Mouse (Mus musculus) cerebellum, adult 2 months (tissue): Measurements from ENCODE around the gene Rps16. TPM values are rescaled to one million over a fixed set of nuclear protein-coding genes. Genes with fewer than 3 reads are reported as not detected.

Source experiments
- DNase-seq, 2 experiments: peaks; one replicate each; pipeline ENCODE4 v3.0.0; 2021
- H3K27ac ChIP-seq: fragments of 200-500 bp; 2 replicates; pipeline ENCODE4 v1.5.1; 2012; ENCODE audit warnings: low read length, control low read depth, inconsistent platforms; ENCODE audit not compliant: insufficient read depth
- H3K27me3 ChIP-seq: fragments of 200-500 bp; 2 replicates; pipeline ENCODE4 v1.6.1; 2012; ENCODE audit warnings: inconsistent platforms, mild to moderate bottlenecking, low read length, moderate library complexity; ENCODE audit not compliant: control insufficient read depth, insufficient read depth
- H3K4me1 ChIP-seq: fragments of 200-500 bp; 2 replicates; pipeline ENCODE4 v1.6.1; 2011; ENCODE audit warnings: low read length; ENCODE audit not compliant: control insufficient read depth, insufficient read depth
- H3K4me3 ChIP-seq: fragments of 200-500 bp; replicated peaks from 2 replicates; pipeline ENCODE3; 2011; ENCODE audit warnings: mild to moderate bottlenecking, low read depth, low read length, control low read depth; ENCODE audit not compliant: insufficient read depth
- CTCF ChIP-seq: fragments of 200-500 bp; IDR thresholded peaks from 2 replicates; pipeline ENCODE4 v1.5.1; 2011; ENCODE audit warnings: low read depth, mild to moderate bottlenecking, control low read depth, low read length, moderate library complexity, borderline replicate concordance; ENCODE audit not compliant: insufficient read depth
- POLR2A ChIP-seq: fragments of 200-500 bp; IDR thresholded peaks from 2 replicates; pipeline ENCODE4 v1.6.1; 2011; ENCODE audit warnings: low read length, control low read depth, borderline replicate concordance; ENCODE audit not compliant: insufficient read depth
- WGBS: fragments of 180-500 bp; shearing (Covaris S2); methylation state at CpG from one replicate; pipeline ENCODE4 v1.1.7; 2018; 5-methylcytosine and 5-hydroxymethylcytosine counted together
- polyA plus RNA-seq: library from polyadenylated mRNA; depleted of rRNA; stranded (reverse); fragments of >200 nt; gene quantifications from 2 replicates; pipeline ENCODE4 v1.2.3, GENCODE M21; 2012; rRNA removed

The Rps16 gene
- polyA plus RNA-seq, 1 experiment, result 510 TPM

DNA sequence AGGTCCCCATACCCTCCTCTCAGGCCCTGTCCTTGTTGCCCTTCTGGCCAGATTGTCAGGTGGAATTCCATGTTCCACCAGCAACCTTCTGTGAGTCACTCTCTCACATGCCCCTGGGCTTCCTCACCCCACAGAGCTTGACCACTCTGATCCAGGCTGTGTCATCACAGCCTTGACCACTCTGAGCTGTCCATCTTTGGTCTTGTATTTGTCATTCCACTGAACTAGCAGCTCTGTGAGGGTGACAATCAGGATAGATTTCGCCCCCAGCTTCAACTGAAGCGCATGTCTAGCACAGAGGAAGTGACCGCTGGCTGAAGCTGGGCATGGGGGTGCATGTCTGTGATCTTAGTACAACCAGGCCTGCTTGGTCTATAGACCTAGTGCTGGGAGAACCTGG lies 39.9 kb downstream of the Rps16 start:
- Histone ChIP-seq H3K27me3 (no peaks in the 10 kb centered on the region), H3K27ac (no peak overlapping the region), H3K4me3 (no peak overlapping the region), H3K4me1 (no peaks in the 10 kb centered on the region)
- TF ChIP-seq POLR2A (no peak), CTCF (no peak)
- 96% methylated on average over 3 of the region's 3 CpGs for WGBS
- no peak for DNase-seq

DNA sequence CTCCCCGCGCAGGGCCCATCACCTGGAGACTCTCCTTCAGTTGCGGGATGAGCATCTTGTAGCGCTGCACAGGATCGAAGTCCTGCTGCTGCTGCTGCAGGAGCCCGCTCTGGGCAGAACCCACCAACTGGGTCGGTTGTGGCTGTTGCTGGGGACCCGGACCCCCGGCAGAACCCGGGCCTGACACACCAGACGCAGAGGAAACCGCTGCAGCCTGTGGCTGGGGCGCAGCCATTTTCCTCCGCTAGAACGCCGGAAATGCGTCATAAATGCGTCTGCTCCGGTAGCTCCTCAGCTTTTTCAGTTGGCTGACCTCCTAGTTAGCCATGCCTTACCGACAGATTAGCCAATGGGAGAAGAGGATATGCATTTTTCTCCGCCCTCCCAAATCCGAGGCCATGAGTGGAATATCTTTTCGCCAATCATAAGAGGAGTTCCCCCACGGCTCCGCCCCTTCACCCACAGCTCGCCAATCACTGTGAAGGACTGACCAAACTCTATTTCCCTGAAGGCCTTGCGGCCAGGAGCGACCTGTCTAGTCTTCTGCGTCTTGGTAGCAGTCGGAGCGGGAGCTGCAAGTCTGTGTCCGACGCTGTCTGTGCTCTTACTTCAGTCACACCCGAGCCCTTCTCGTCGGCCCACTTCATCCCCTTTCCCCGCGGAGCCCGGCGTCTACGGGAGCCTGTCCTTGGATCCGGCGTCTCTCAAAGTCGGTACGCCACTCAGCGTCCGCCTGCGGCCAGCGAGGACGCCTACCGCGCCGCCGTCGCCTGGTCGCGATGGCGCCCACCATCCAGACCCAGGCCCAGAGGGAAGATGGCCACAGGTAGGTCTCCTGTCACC lies 42.2 kb downstream of the Rps16 start, which contains the start of the genes Med29 and Paf1:
TSS of gene Med29 (minus strand) at position 280 of the 843 bp plus-strand sequence.
TSS of gene Paf1 (plus strand) at position 523 of the 843 bp plus-strand sequence.
- DNase-seq, result peak; percentile 97 to 99
- no peaks in the 10 kb centered on the region for H3K4me1 ChIP-seq
- TF ChIP-seq CTCF (no peak), POLR2A (peak; percentile 89)
- WGBS, result under 1% methylated on average over 58 of the region's 58 CpGs
- H3K27me3 ChIP-seq, result no peaks in the 10 kb centered on the region
- H3K27ac ChIP-seq, result peak within 1 kb of the TSS; percentile 24
- H3K4me3 ChIP-seq, result peak within 1 kb of the TSS; percentile 77

DNA sequence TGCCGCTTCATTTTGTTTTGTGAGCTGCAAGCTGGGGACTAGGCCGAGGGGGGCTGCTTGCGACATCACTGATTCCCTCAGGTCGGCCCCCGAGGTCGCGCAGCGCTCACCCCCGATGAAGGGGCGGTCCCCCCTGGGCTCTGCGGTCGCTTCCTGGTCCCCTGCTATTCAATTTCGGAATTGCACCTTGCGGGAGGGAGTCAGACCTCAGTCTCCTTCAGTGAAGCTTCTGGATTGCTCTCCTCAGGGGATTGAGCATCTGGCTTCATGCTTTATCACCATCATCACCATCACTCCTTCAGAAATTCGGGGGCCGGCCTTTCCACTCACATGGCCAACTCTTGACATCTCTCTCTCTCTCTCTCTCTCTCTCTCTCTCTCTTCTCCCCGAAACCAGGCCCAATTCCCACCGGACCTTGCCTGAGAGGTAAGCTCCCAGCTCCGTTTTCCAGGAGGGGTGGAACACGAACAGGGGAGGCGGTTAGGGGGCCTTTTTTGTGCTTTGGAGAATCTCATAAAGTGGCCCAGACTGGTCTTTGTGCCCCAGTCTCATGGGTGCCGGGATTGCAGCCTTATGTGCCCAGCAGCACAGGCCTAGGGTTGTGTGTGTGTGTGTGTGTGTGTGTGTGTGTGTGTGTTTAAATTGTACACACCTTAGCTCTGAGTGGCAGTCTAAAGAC lies 43.0 kb downstream of the Rps16 start:
- Histone ChIP-seq H3K27ac (peak overlapping the region; percentile 24), H3K27me3 (no peaks in the 10 kb centered on the region), H3K4me1 (no peaks in the 10 kb centered on the region), H3K4me3 (peak overlapping the region; percentile 76)
- no peak for TF ChIP-seq CTCF
- no peak for TF ChIP-seq POLR2A
- 4% methylated on average over 22 of the region's 22 CpGs for WGBS
- DNase-seq, result no peak

DNA sequence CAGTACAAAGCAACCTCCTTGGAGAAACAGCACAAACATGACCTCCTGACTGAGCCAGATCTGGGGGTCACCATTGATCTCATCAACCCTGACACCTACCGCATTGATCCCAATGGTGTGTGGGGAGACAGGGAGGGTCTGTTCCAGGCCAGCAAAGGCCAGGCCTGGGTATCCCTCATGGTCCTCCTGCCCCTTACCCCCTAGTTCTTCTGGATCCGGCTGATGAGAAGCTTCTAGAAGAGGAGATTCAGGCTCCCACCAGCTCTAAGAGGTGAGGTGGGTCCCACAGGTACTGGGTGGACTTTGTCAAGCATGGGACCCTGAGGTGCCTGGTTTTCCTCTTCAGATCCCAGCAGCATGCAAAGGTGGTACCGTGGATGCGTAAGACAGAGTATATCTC lies 45.0 kb downstream of the Rps16 start:
- H3K27me3 ChIP-seq, result no peaks in the 10 kb centered on the region
- no peak for DNase-seq
- no peak overlapping the region for H3K27ac ChIP-seq
- WGBS, result 95% methylated on average over 4 of the region's 4 CpGs
- TF ChIP-seq POLR2A (no peak), CTCF (no peak)
- H3K4me3 ChIP-seq, result no peak overlapping the region
- no peaks in the 10 kb centered on the region for H3K4me1 ChIP-seq

DNA sequence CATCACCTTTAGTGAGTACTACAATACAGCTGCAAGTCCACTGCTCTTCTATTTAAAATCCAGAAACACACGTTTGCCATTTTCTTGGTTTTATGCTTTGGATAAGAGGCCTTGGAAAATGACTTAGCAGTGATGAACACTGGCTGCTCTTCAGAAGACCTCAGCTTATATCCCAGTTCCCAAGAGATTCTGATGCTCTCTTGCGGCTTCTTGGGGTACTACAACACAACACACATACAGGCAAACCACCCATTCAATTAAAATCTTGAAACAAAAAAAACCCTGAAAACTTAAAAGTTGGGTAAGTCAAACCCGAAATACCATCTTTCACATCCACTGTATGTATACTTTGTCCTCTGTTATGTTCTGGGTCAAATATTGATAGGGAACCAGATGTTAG lies 47.5 kb downstream of the Rps16 start:
- Histone ChIP-seq H3K27me3 (no peaks in the 10 kb centered on the region), H3K4me1 (no peaks in the 10 kb centered on the region), H3K4me3 (no peak overlapping the region), H3K27ac (no peak overlapping the region)
- no peak for DNase-seq
- WGBS, result 54% methylated on average over 3 of the region's 3 CpGs
- TF ChIP-seq CTCF (no peak), POLR2A (no peak)

DNA sequence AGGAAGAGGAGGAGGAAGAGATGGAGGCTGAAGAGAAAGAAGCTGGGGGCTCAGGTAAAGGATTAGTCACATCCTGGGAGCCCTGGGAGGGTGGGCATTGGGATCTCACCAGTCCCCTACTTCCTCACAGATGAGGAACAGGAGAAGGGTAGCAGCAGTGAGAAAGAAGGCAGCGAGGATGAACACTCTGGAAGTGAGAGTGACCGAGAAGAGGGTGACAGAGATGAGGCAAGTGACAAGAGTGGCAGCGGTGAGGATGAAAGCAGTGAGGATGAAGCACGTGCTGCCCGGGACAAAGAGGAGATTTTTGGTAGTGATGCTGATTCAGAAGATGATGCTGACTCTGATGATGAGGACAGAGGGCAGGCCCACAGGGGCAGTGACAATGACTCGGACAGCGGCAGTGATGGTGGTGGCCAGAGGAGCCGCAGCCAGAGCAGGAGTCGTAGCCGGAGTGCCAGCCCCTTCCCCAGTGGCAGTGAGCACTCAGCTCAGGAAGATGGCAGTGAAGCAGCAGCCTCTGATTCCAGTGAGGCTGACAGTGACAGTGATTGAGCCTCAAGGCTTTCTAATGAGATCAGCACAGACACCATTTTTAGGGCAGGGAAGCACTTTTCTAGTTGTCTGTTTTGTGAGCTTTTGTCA lies 48.4 kb downstream of the Rps16 start:
- no peak overlapping the region for H3K27ac ChIP-seq
- 85% methylated on average over 10 of the region's 10 CpGs for WGBS
- DNase-seq, result no peak
- no peaks in the 10 kb centered on the region for H3K27me3 ChIP-seq
- H3K4me1 ChIP-seq, result no peaks in the 10 kb centered on the region
- no peak overlapping the region for H3K4me3 ChIP-seq
- no peak for TF ChIP-seq POLR2A
- TF ChIP-seq CTCF, result no peak

DNA sequence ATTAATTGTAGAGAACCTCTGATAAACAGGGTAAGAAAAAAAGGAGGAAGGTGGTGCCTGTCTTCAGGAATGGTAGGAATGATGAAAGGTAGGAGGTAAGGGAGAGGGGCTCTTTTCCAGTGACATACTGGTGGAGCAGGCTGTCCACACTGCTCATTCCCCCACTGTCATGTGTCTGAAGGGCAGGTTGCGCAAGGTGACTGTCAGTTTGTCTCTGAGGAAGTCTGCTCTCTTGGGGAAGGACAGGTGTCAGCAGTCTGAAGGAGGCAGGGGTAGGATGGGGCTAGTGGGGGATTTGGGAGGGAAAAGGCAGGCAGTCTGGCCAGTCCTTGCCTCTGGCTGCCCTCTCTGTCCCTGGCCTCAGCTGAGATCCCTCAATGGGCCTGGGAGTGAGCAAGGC lies 50.6 kb downstream of the Rps16 start:
- TF ChIP-seq POLR2A (no peak), CTCF (no peak)
- no peak for DNase-seq
- H3K4me1 ChIP-seq, result no peaks in the 10 kb centered on the region
- H3K27ac ChIP-seq, result no peak overlapping the region
- no peak overlapping the region for H3K4me3 ChIP-seq
- 100% methylated on average over 1 of the region's 1 CpGs for WGBS
- H3K27me3 ChIP-seq, result no peaks in the 10 kb centered on the region

DNA sequence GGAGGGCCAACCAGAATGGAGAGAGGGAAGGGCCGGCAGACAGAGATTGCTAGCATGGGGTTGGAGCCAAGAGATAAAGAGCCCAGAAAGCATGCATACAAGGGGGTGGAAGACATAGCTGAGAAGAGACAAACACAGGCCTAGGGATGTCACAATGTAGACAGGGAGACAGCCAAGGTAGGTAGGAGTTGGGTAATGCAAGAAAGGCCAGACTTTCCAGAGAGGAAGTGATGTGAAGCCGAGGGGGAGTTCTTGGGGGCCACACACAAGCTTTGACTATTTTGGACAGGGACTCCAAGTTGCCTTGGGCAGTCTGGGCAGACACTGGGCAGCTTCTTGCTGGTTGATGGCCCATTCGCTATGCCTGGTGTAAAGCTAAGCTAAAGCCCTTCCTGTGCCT lies 51.5 kb downstream of the Rps16 start:
- Histone ChIP-seq H3K27ac (no peak overlapping the region), H3K4me1 (no peaks in the 10 kb centered on the region), H3K27me3 (no peaks in the 10 kb centered on the region), H3K4me3 (no peak overlapping the region)
- 58% methylated on average over 3 of the region's 3 CpGs for WGBS
- TF ChIP-seq CTCF, result no peak
- no peak for TF ChIP-seq POLR2A
- DNase-seq, result no peak

Other genes starting within 250 kb of the Rps16 start
- 0.02 and 0.03 TPM in 2 replicates for gene 9530053A07Rik, start 221.2 kb upstream of the Rps16 start, polyA plus RNA-seq
- 67.0 and 72.8 TPM in 2 replicates for gene Fbl, start 180.9 kb upstream of the Rps16 start, polyA plus RNA-seq
- gene Dyrk1b, start 171.2 kb upstream of the Rps16 start, polyA plus RNA-seq, result 27.3 and 29.6 TPM in 2 replicates
- gene Eid2, start 82.8 kb upstream of the Rps16 start, polyA plus RNA-seq, result 44.2 and 44.4 TPM in 2 replicates
- 21.2 and 23.1 TPM in 2 replicates for gene Eid2b, start 72.9 kb upstream of the Rps16 start, polyA plus RNA-seq
- gene Selenov, start 59.5 kb upstream of the Rps16 start, polyA plus RNA-seq, result 0.59 and 1.4 TPM in 2 replicates
- 1.3 and 1.4 TPM in 2 replicates for gene Dll3, start 48.4 kb upstream of the Rps16 start, polyA plus RNA-seq
- gene Timm50, start 38.6 kb upstream of the Rps16 start, polyA plus RNA-seq, result 75.7 and 78.6 TPM in 2 replicates
- 121 and 125 TPM in 2 replicates for gene Supt5, start 11.9 kb upstream of the Rps16 start, polyA plus RNA-seq
- gene Plekhg2, start 21.9 kb downstream of the Rps16 start, polyA plus RNA-seq, result 4.2 and 4.3 TPM in 2 replicates
- gene Zfp36, start 29.6 kb downstream of the Rps16 start, polyA plus RNA-seq, result 3.7 and 3.9 TPM in 2 replicates
- 47.9 and 49.5 TPM in 2 replicates for gene Med29, start 42.1 kb downstream of the Rps16 start, polyA plus RNA-seq
- 104 and 124 TPM in 2 replicates for gene Paf1, start 42.3 kb downstream of the Rps16 start, polyA plus RNA-seq
- 2.0 and 2.2 TPM in 2 replicates for gene Gmfg, start 86.8 kb downstream of the Rps16 start, polyA plus RNA-seq
- 39.6 and 41.5 TPM in 2 replicates for gene Lrfn1, start 101.3 kb downstream of the Rps16 start, polyA plus RNA-seq
- not detected in 2 replicates for gene Ifnl2, start 159.8 kb downstream of the Rps16 start, polyA plus RNA-seq
- not detected in 2 replicates for gene Ifnl3, start 172.2 kb downstream of the Rps16 start, polyA plus RNA-seq
- gene Sycn, start 190.2 kb downstream of the Rps16 start, polyA plus RNA-seq, result not detected in 2 replicates
- 0.43 and 0.67 TPM in 2 replicates for gene Nccrp1, start 196.6 kb downstream of the Rps16 start, polyA plus RNA-seq
- 54.1 and 54.9 TPM in 2 replicates for gene Samd4b, start 247.5 kb downstream of the Rps16 start, polyA plus RNA-seq
- gene Pak4, start 247.5 kb downstream of the Rps16 start, polyA plus RNA-seq, result 8.3 and 8.5 TPM in 2 replicates